24 mouse cellular contexts compared by ENCODE assay signal in genomic region chr17:50609908-50610307, GRCm38 (mm10).
A peak's percentile ranks its signal among the peaks of the same experiment; 100 is the strongest.
DNase-seq lines count a peak whose midpoint lies in the region; ATAC-seq and TF ChIP-seq lines count a peak whose summit lies in the region.
"Had no signal": no experiment of that assay in that cellular context is flagged by ENCODE, and none has a peak within 500 bp of the region (broad histone marks: within the 10 kb centered on the region; RNA-seq: fewer than 3 reads in every experiment).

No protein-coding gene starts in this region.

- H3K4me3 ChIP-seq in spleen, adult 2 months (ENCODE audit: extremely low read depth, insufficient read depth, insufficient read length) = no peak overlapping the region
- H3K4me3 ChIP-seq: embryonic facial prominence, embryonic 15.5 days; erythroblast, embryonic 14.5 days; forebrain, embryonic 10.5 days; heart, embryonic 10.5 days; hindbrain, embryonic 13.5 days had no signal

- peaks cover 5% of the 10 kb centered on the region; the same call in 1 of the 2 replicates for H3K4me1 ChIP-seq in spleen, adult 2 months (ENCODE audit: control insufficient read depth, insufficient read depth, insufficient read length)
- H3K4me1 ChIP-seq: embryonic facial prominence, embryonic 15.5 days; forebrain, embryonic 10.5 days; heart, embryonic 10.5 days had no signal

- ATAC-seq in neutrophil, adult 5-6 weeks (ENCODE audit: extremely low read depth, insufficient number of reproducible peaks, low FRiP score, poor library complexity, severe bottlenecking) = peak; percentile 92
- ATAC-seq: CD4-positive, CD25-positive, alpha-beta regulatory T cell, adult 4 months; forebrain, embryonic 16.5 days had no signal

- WGBS in spleen, adult 2 months = 64% methylated on average over 4 of the region's 4 CpGs

- peak overlapping the region; percentile 40; the same call in 1 of the 2 replicates for H3K27ac ChIP-seq in spleen, adult 2 months (ENCODE audit: insufficient read depth, low read length)
- H3K27ac ChIP-seq: embryonic facial prominence, embryonic 15.5 days; forebrain, embryonic 10.5 days; heart, embryonic 10.5 days; hindbrain, embryonic 13.5 days had no signal

- DNase-seq in lung, postnatal 25 days (ENCODE audit: low spot score) = peak; percentile 4
- DNase-seq in lung, postnatal 10 days = no peak
- DNase-seq in spleen, adult 2 months (ENCODE audit: low read depth in 1 of 2, low spot score in 2 of 2) = peak; percentile 36 to 46
- DNase-seq in spleen, adult 12 weeks (ENCODE audit: low spot score) = no peak
- no peak for DNase-seq in kidney, postnatal 10 days
- DNase-seq: adrenal gland, adult 8-10 months; adrenal gland, postnatal 36 days; cerebellum, adult 11 months; cerebellum, adult 8-10 months; cerebellum, postnatal 14 days; embryo, embryonic 11 days; gastrocnemius, postnatal 10 days; heart, adult 18-20 months; heart, postnatal 10 days; heart, postnatal 4 days had no signal

- H3K27me3 ChIP-seq in spleen, adult 2 months (ENCODE audit: control insufficient read depth, insufficient read depth, low read length) = no peaks in the 10 kb centered on the region
- H3K27me3 ChIP-seq: embryonic facial prominence, embryonic 15.5 days; hindbrain, embryonic 13.5 days had no signal

- TF ChIP-seq CTCF in spleen, adult 2 months (IDR thresholded peaks at IDR 0.05; ENCODE audit: extremely low read depth, insufficient read depth, insufficient read length, insufficient replicate concordance) = no peak

- peaks cover 18% of the 10 kb centered on the region for H3K36me3 ChIP-seq in spleen, adult 2 months (ENCODE audit: control insufficient read depth, insufficient read depth, low read length)
- H3K36me3 ChIP-seq: G1E had no signal

- no peak for TF ChIP-seq POLR2A in spleen, adult 2 months (IDR thresholded peaks at IDR 0.05; ENCODE audit: low read depth, low read length)

Comparison
In these comparisons a context has a peak if more than half of its experiments do, and no peak if none do; other contexts are left out.
1. DNase-seq: peak in lung, postnatal 25 days (single experiment) and spleen, adult 2 months (2 of 2); none in lung, postnatal 10 days (single experiment), spleen, adult 12 weeks (single experiment) and kidney, postnatal 10 days (single experiment).